Mouse (Mus musculus): ENCODE measurements around the gene Klhdc1. TPM values are rescaled to one million over a fixed set of nuclear protein-coding genes. Genes with fewer than 3 reads are reported as not detected.

Gene Klhdc1
- polyA plus RNA-seq, 1 experiment from 2014 or later = 6.9 TPM

DNA sequence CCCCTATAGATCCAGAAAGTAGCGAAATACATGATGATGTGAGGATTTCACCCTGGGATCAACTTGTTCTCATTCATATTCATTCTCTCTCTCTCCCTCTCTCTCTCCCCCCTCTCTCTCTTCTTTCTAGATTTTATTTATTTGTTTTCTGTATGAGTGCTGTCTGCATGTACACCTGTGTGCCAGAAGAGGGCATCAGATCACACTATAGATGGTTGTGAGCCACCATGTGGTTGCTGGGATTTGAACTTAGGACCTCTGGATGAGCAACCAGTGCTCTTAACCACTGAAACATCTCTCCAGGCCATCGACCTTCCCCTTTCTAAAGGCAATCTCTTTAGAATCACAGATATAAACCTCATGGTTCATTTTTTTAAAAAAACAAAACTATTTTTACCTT lies 32.5 kb upstream of the Klhdc1 start:
- no peaks in the 10 kb centered on the region for H3K4me1 ChIP-seq (replicated peaks)
- no peak overlapping the region for H3K4me3 ChIP-seq (replicated peaks)
- no peak overlapping the region for H3K9ac ChIP-seq (replicated peaks)
- WGBS = 92% methylated on average over 2 of the region's 2 CpGs
- no peaks in the 10 kb centered on the region for H3K9me3 ChIP-seq
- no peak overlapping the region for H3K4me2 ChIP-seq
- H3K27ac ChIP-seq = no peak overlapping the region
- no peaks in the 10 kb centered on the region for H3K27me3 ChIP-seq
- peaks cover 65% of the 10 kb centered on the region for H3K36me3 ChIP-seq
- ATAC-seq (ENCODE audit: insufficient number of reproducible peaks, insufficient read depth, low FRiP score, low TSS enrichment, low read depth) = no peak

DNA sequence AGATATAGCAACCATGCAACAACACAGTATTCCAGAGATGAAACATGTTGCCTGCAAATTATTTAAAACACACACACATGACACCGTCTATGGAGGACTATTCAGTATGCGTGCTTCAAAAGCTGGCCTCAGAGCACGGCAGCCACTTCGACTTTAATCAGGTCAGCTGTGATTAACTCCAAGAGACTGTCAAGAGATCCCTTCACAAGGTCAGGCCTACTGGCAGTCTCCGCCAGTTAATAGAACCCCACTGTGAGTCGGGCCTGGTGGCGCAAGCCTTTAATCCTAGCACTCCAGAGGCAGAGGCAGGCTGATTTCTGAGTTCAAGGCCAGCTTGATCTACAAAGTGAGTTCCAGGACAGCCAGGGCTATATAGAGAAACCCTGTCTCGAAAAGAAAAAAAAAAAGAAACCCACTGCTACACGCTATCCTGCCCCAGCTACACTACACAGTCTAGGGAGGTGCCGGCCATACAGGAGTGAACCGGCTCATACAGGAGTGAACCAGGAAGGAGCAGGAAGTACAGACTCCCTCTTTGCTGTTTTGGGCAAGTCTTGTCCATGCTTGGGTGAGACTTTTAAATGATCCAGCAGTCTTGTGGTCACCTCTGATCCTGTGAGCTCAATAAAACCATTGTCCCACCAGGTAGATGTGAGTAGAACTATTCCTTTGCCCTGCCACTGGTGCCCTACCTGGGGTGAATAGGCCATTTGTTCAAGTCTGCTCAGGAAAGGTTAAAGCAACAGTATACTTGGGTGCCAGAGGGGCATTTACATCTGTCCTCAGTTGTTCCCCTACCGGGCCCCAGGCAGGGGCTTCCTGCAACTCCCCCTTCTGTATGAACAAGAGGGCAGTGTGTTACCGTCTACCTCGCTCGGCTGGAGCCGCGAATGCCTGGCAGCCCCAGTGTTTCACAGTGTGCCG lies 30.7 kb upstream of the Klhdc1 start:
- no peak overlapping the region for H3K9ac ChIP-seq (replicated peaks)
- peaks cover 78% of the 10 kb centered on the region for H3K36me3 ChIP-seq
- H3K4me3 ChIP-seq (replicated peaks) = no peak overlapping the region
- H3K9me3 ChIP-seq = no peaks in the 10 kb centered on the region
- peak; percentile 63 for ATAC-seq (ENCODE audit: insufficient number of reproducible peaks, insufficient read depth, low FRiP score, low TSS enrichment, low read depth)
- no peaks in the 10 kb centered on the region for H3K27me3 ChIP-seq
- H3K4me2 ChIP-seq = no peak overlapping the region
- H3K4me1 ChIP-seq (replicated peaks) = no peaks in the 10 kb centered on the region
- 89% methylated on average over 18 of the region's 18 CpGs for WGBS
- H3K27ac ChIP-seq = peak overlapping the region; percentile 66; the same call in 1 of the 2 replicates

DNA sequence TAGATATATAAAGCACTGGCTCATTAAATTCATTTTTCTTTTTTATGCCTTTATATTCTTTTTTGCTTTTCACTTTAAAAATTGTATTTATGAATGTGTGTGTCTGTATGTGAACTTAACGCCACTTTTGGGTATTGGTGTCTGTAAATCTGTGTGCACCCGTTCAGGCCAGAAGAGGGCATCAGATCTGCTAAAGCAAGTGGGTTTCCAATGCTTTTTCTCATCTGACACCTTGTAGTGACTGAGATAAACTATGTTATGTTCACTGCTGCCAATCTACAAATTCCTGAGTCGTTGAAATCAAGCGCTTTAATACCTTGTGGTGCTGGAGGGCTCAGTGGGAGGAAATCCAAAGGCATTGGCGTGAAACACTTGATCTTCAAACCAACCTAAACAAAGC lies 29.9 kb upstream of the Klhdc1 start:
- H3K27me3 ChIP-seq = no peaks in the 10 kb centered on the region
- WGBS = 84% methylated on average over 5 of the region's 5 CpGs

DNA sequence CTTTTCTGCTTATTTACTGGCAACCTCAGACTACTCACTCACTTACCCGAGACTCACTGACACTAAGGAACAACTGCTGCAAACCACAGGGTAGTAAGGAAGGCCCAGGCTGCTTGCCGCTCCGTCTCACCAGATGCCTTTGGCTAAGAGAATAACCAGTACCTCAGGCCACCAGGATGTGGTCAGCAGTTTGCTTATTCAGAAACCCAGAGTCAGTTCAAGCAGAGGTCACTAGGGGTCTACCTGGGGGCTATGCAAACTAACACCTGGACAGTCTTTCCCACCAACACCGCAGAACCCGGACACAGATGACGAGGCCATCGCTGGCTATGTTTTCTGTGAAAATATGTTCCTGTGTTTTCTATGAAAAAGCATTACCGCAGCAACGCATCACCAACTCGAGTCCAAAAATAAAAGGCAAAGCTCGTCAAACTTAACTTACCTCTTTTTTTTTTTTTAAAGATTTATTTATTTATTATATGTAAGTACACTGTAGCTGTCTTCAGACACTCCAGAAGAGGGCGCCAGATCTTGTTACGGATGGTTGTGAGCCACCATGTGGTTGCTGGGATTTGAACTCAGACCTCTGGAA lies 27.7 kb upstream of the Klhdc1 start:
- Histone ChIP-seq H3K4me2 (no peak overlapping the region), H3K36me3 (peaks cover 87% of the 10 kb centered on the region), H3K9ac (replicated peaks) (no peak overlapping the region), H3K27ac (no peak overlapping the region), H3K9me3 (no peaks in the 10 kb centered on the region), H3K4me3 (replicated peaks) (no peak overlapping the region), H3K4me1 (replicated peaks) (no peaks in the 10 kb centered on the region), H3K27me3 (no peaks in the 10 kb centered on the region)
- no peak for ATAC-seq (ENCODE audit: insufficient number of reproducible peaks, insufficient read depth, low FRiP score, low TSS enrichment, low read depth)
- 94% methylated on average over 13 of the region's 13 CpGs for WGBS

More for the DNA sequence above, 29.9 kb upstream of the Klhdc1 start:
- no peak overlapping the region for H3K4me3 ChIP-seq (replicated peaks)
- H3K27ac ChIP-seq = peak overlapping the region; percentile 37; the same call in 1 of the 2 replicates
- H3K9ac ChIP-seq (replicated peaks) = no peak overlapping the region
- no peak overlapping the region for H3K4me2 ChIP-seq
- H3K4me1 ChIP-seq (replicated peaks) = no peaks in the 10 kb centered on the region
- H3K9me3 ChIP-seq = no peaks in the 10 kb centered on the region
- ATAC-seq (ENCODE audit: insufficient number of reproducible peaks, insufficient read depth, low FRiP score, low TSS enrichment, low read depth) = no peak
- peaks cover 84% of the 10 kb centered on the region for H3K36me3 ChIP-seq

DNA sequence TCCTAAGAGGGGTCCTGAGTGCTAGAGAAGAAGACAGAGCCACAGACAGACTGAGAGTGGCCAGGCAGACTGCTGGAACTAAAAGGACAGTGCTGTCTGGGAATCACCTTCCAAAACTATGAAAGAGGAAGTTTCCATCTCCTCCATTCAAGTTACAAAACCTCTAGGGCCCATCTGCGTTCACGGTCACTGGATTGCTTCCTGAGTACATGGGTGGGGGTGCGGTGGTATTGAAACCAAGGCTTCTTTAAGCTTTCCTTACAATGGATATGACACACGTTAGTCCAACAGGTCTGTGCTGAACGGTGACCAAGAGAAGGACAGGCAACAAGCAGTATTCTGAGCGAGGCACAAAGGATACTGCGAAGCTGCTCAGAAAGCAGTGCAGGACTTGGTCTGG lies 26.6 kb upstream of the Klhdc1 start:
- 90% methylated on average over 7 of the region's 7 CpGs for WGBS
- H3K27me3 ChIP-seq = no peaks in the 10 kb centered on the region

DNA sequence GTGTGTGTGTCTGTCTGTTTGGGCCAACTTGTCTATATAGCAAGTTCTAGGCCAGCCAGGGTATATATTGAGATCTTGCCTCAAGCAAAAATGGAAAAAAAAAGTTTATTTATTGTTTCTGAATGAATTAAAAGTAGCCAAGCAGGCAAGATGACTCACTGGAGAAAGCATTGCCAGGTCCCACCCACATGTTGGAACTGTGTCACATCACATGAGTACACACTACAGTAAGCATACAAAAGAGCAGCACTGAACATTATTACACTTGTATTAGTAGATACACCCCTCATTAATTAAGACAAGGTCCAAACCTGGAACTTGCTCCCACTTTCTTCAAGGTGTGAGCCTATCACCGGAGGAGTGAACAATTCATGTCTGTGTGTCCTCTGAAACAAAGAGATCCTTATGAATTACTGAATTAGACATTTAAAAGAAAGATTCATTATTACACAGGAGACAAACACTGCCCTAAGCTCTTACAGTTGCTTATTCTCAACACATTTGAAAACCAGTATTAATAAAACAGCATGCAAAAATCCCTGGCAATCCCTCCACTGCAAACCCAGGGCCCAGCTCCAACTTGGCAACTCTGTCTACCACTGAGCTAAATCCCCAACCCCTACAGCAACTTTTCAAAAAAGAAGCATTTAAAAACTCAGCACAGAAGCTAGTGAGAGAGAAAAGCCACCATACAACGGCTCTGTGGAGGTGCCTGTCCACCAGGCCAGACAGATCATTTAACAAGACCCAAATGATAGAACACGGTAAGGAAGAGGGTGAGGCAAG lies 25.8 kb upstream of the Klhdc1 start:
- no peaks in the 10 kb centered on the region for H3K27me3 ChIP-seq
- H3K4me3 ChIP-seq (replicated peaks) = no peak overlapping the region
- no peak overlapping the region for H3K4me2 ChIP-seq
- H3K9ac ChIP-seq (replicated peaks) = no peak overlapping the region
- H3K4me1 ChIP-seq (replicated peaks) = no peaks in the 10 kb centered on the region
- no peak overlapping the region for H3K27ac ChIP-seq
- peaks cover 91% of the 10 kb centered on the region for H3K36me3 ChIP-seq
- 92% methylated on average over 3 of the region's 3 CpGs for WGBS
- no peaks in the 10 kb centered on the region for H3K9me3 ChIP-seq
- ATAC-seq (ENCODE audit: insufficient number of reproducible peaks, insufficient read depth, low FRiP score, low TSS enrichment, low read depth) = no peak

More for the DNA sequence above, 26.6 kb upstream of the Klhdc1 start:
- Histone ChIP-seq H3K4me2 (no peak overlapping the region), H3K27ac (no peak overlapping the region), H3K9me3 (no peaks in the 10 kb centered on the region), H3K9ac (replicated peaks) (no peak overlapping the region), H3K4me1 (replicated peaks) (no peaks in the 10 kb centered on the region), H3K36me3 (peaks cover 90% of the 10 kb centered on the region), H3K4me3 (replicated peaks) (no peak overlapping the region)
- no peak for ATAC-seq (ENCODE audit: insufficient number of reproducible peaks, insufficient read depth, low FRiP score, low TSS enrichment, low read depth)

DNA sequence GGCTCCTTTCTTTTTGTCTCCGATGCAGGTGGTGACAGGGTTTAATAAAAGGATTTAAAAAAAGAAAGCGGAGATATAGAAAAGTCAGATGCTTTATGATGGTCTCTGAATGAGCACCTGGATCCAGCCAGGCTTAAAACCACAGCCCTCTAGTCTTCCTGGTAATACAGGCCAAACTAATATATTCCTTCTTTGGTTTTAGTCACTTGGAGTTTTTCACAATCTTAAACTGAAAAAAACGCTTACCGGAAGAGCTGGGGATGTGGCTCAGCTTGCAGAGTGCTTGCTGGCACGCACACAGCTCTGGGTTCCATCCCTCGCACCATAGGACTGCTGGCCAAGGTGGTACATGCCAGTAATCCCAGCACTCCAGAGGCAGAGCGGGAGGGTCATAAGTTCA lies 24.4 kb upstream of the Klhdc1 start:
- no peaks in the 10 kb centered on the region for H3K27me3 ChIP-seq
- 93% methylated on average over 7 of the region's 7 CpGs for WGBS
- no peak for ATAC-seq (ENCODE audit: insufficient number of reproducible peaks, insufficient read depth, low FRiP score, low TSS enrichment, low read depth)
- no peak overlapping the region for H3K27ac ChIP-seq
- no peak overlapping the region for H3K4me3 ChIP-seq (replicated peaks)
- H3K4me1 ChIP-seq (replicated peaks) = no peaks in the 10 kb centered on the region
- no peak overlapping the region for H3K9ac ChIP-seq (replicated peaks)
- no peaks in the 10 kb centered on the region for H3K9me3 ChIP-seq
- peaks cover 97% of the 10 kb centered on the region for H3K36me3 ChIP-seq
- no peak overlapping the region for H3K4me2 ChIP-seq

DNA sequence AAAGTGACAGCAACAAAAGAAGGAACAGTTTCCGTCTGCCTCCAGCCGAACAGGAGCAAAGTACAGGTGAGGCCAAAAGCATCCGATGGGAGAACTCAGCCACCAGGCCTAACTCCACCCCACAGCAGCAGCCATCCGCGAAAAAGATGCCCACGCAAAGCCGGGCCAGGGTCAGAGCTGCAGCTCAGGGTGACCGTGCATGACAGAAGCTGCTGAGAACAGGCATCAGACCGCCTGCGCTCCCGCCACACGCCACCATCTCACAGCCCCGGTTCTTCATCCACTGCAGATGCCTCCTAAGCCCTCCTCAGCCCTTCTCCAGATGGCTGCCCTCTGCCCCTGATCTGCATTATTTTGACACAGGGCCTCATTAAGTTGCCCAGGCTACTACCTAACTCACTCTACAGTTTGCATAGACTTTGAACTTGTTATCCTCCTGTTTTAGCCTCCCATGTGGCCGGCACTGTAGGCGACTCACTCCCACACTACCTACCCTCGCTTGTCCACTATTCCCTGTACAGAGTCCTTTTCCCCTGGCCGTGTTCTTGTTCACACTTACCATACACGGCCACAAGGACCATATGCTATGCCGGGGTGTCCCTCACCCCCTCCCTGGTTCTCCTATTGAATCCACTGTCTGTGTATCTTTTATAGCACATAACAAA lies 20.2 kb upstream of the Klhdc1 start:
- H3K36me3 ChIP-seq = peaks cover 87% of the 10 kb centered on the region
- H3K4me2 ChIP-seq = no peak overlapping the region
- no peaks in the 10 kb centered on the region for H3K4me1 ChIP-seq (replicated peaks)
- no peak overlapping the region for H3K4me3 ChIP-seq (replicated peaks)
- H3K27me3 ChIP-seq = no peaks in the 10 kb centered on the region
- no peaks in the 10 kb centered on the region for H3K9me3 ChIP-seq
- WGBS = 90% methylated on average over 19 of the region's 19 CpGs
- no peak overlapping the region for H3K27ac ChIP-seq
- H3K9ac ChIP-seq (replicated peaks) = no peak overlapping the region
- ATAC-seq (ENCODE audit: insufficient number of reproducible peaks, insufficient read depth, low FRiP score, low TSS enrichment, low read depth) = no peak

DNA sequence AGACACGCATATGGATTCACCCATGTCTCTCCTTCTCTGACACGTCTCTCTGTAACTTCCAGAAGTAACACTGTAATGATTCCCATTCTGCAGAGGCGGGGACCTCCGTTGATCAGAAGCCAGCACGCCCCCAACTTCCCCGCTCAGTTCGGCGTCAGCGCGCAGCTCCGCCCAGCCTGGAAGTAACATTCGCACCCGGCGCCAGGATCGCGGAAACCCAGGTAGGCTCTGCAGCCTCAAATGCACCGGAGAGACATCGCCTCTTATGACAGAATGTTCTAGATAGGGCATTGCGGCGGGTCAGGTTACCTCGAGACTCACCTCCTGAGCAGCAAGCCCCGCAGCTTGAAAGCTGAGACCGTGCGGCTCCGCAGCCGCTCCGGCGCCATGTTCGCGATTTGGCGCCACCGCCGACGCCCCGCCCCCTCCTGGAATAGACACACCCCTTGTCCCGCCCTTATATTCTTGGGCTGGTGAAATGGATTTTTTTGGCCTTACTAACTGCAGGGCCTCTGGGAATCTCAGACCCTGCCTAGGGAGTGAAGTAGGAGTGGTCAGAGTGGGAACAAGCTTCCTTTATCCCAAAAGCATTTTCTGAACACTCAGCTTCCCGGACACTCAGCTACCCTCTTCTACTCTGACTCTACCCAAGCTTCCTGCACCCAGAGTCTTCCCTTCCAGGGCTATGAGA lies 13.1 kb upstream of the Klhdc1 start, which contains the start of gene Pole2:
Gene Pole2, minus strand, starts transcription at position 420 of the 691 bp plus-strand sequence.
- H3K36me3 ChIP-seq = peaks cover 27% of the 10 kb centered on the region
- peak within 1 kb of the TSS; percentile 55 for H3K9ac ChIP-seq (replicated peaks)
- under 1% methylated on average over 37 of the region's 37 CpGs for WGBS
- peaks cover 6% of the 10 kb centered on the region for H3K4me1 ChIP-seq (replicated peaks)
- H3K9me3 ChIP-seq = no peaks in the 10 kb centered on the region
- ATAC-seq (ENCODE audit: insufficient number of reproducible peaks, insufficient read depth, low FRiP score, low TSS enrichment, low read depth) = peak; percentile 94
- peak within 1 kb of the TSS; percentile 61 for H3K4me3 ChIP-seq (replicated peaks)
- no peaks in the 10 kb centered on the region for H3K27me3 ChIP-seq
- H3K4me2 ChIP-seq = peak within 1 kb of the TSS; percentile 59
- H3K27ac ChIP-seq = peak within 1 kb of the TSS; percentile 90

DNA sequence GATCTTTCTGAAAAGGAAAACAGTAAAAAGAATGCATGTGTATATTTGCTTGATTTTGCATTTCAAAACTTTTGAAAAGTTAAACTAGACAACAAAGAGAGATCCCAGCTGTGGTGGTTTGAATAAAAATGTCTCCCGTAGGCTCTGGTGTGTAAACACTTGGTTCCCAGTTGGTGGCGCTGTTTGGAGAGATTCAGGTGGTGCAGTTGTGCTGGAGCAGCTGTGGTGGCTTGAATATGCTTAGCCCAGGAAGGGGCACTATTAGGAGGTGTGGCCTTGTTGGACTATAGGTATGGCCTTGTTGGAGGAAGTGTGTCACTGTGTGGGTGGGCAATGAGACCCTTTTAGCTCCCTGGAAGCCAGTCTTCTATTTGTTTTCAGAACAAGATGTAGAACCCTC lies 11.7 kb upstream of the Klhdc1 start:
- Histone ChIP-seq H3K9me3 (no peaks in the 10 kb centered on the region), H3K36me3 (peaks cover 15% of the 10 kb centered on the region; the same call in 1 of the 2 replicates), H3K4me1 (replicated peaks) (peaks cover 6% of the 10 kb centered on the region), H3K4me3 (replicated peaks) (no peak overlapping the region), H3K9ac (replicated peaks) (no peak overlapping the region), H3K4me2 (no peak overlapping the region), H3K27ac (no peak overlapping the region), H3K27me3 (no peaks in the 10 kb centered on the region)
- 69% methylated on average over 2 of the region's 2 CpGs for WGBS
- no peak for ATAC-seq (ENCODE audit: insufficient number of reproducible peaks, insufficient read depth, low FRiP score, low TSS enrichment, low read depth)

Data from limb, embryonic 12.5 days (tissue).